Mouse (Mus musculus) heart, adult 11 months (tissue): ENCODE data around the gene Ssna1.
"Not testable (repeated sequence)": the region's sequence is repeated elsewhere in the genome, so short reads cannot be mapped to it uniquely, and the experiment has no call there.

Experiments used
- DNase-seq: peaks from one replicate; pipeline ENCODE4 v3.0.0; 2022

Ssna1 gene

DNA sequence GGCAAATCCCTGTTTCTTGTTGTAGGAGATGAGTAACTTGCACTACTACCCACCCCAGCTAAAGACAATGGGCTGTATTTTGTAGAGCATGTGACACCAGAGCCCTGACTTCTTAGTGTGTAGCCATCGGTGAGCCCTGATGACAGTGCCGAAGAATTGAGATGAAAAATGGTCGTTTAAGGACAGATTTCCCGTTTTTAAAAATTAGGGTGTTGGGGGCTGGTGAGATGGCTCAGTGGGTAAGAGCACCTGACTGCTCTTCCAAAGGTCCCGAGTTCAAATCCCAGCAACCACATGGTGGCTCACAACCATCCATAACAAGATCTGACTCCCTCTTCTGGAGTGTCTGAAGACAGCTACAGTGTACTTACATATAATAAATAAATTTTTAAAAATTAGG, 15.0 kb downstream of the Ssna1 start:
- not testable (repeated sequence) for DNase-seq

GRCm38 (mm10) chr2:25256443-25257109, 15.7 kb downstream of the Ssna1 start:
- not testable (repeated sequence) for DNase-seq

DNA sequence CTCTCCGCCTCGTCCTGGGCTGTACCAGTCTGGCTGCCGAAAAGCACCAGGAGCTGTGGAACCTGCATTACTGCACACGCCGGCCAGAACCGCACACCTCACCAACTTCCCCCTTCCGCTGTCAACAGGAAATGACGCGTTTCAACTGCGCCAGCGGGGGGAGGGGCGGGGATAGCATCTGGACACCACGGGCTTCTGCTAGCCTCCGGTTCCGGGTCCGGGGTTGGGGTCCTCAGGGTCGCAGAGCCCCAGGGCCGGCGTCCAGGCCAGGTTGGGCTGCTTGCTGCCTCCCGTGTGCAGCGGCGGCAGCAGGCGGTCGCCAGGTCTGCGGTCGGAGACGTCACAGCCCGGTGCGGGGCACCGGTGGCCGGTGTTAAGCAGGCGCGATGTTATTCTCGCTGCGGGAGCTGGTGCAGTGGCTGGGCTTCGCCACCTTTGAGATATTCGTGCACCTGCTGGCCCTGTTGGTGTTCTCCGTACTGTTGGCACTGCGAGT, 16.9 kb downstream of the Ssna1 start, which contains the start of gene Tmem203:
Tmem203 (plus strand) TSS at position 156 of the 496 bp plus-strand sequence.
- DNase-seq = peak; percentile 99

- no peak for DNase-seq
Measured at GRCm38 (mm10) chr2:25252331-25252730, 19.9 kb downstream of the Ssna1 start.

DNA sequence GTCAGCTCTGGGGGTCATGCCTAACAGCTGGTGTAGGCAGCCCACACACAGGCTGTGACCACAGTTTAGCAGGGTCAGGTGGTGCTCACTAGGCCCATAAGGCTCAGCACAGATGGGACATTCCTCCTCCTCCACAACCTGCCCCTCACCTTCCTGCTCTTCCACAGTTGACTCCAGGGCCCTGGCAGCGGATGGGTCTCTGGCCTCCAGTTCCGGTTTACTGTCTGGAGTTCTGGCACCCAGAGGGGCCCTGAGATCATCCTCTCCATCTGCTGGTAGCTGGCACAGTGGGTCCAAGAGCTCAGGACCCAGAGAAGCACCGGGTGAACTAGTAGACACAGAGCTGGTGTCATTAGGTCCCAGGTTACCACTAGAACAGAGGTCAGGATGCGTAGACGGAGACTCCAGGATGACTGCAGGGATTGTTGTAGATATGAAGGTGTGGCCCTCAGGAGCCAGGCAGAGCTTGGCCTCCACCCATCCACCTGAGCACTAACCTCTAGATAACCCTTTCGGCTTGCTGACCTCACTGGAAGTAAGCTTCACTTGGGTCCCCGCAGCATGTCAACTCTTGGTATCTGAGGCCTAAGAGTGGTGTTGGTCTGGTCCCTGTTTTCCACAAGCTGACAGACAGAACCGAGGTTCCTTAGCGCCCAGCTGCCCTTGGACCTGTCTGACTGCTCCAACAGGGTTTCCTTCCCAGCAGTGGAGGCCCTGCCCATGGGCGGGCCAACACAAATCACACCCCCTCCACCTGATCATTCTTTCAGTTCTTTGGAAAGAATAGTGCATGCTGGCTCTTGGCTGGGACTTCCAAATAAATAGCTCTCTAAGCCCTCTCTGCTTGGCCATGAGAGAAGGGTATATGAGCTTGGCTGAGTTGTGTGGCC, 25.8 kb downstream of the Ssna1 start, which contains the start of gene AL732309.1:
AL732309.1 (minus strand) TSS at position 681 of the 890 bp plus-strand sequence.
- DNase-seq = no peak

GRCm38 (mm10) chr2:25244144-25244543, 28.1 kb downstream of the Ssna1 start:
- DNase-seq = no peak

GRCm38 (mm10) chr2:25243342-25243741, 28.9 kb downstream of the Ssna1 start:
- DNase-seq = no peak

DNA sequence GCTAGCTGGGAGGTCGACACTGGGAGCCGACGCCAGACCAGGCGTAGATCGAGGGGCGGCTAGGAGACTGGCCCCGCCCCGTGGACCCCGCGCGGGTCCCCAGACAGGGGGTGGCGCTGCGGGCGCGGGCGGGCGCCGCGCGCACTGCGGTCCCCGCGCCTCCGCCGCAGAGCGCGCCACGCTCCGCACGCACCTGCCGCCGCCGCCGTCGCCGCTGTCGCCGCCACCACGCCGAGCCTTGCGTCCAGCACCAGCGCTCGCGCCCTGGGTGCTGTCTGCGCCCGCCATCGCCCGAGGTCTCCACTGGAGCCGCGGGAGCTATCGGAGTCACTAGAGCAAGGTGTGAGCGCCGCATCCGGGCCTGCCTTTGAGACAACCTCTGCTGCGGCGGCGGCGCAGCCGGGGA, 30.1 kb downstream of the Ssna1 start, which contains the start of the genes Rnf208 and Cysrt1:
Rnf208 (plus strand) TSS at position 155 of the 406 bp plus-strand sequence.
Cysrt1 (minus strand) TSS at position 352 of the 406 bp plus-strand sequence.
- no peak for DNase-seq

GRCm38 (mm10) chr2:25241438-25241775, 30.8 kb downstream of the Ssna1 start:
- no peak for DNase-seq

DNA sequence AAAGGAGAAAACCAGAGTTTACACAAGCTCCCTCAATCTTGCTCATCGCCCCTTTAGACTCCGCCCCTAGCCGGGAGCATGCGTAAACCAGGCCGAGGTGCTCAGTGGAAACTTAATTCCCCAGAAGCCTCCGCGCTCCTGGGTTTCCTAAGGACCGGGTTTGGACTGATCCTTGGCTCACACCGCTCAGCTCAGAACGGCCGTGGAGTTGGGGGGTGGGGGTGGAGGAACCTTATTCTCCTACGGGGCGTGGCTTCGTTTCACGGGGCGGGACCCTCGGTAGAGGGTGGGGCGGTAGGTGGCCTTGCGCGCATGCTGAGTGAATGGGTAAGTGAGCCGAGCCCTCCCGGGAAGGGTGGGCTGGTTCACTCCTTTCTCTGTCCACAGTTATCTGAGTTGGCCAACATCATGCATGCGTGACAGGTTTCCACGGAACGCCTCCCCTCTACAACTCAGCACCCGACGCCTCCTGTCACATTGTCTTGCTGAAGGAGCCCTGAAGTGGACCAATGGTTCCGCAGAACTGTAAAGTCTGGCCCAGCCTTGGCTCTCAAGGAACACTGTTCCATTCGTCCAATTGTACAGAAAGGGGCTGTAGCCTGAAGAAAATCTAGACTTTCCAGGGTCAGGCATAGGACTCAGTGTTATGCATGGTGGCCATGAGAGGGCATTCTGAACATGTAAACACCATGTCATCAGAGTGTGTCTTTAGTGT, 31.4 kb downstream of the Ssna1 start:
- peak; percentile 98 for DNase-seq

DNA sequence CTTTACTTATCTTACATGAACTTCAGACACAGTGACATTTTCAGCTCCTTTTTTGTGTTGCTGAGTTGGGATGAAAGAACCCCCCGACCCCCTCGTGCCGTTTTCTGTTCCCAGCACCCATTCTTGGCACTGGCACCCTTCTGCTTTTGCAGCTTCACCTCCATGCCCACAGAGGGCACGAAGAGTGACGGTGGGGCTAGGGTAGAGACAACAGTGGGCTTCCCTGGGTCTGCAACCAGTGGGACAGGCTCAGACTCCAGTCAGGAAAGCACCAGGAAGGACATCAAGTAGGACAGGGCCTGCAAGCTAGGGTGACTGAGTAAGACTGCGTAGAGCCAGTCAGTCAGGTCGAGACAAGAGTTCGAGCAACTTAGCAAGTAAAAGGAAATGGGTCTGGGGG, 31.9 kb downstream of the Ssna1 start:
- DNase-seq = no peak

DNA sequence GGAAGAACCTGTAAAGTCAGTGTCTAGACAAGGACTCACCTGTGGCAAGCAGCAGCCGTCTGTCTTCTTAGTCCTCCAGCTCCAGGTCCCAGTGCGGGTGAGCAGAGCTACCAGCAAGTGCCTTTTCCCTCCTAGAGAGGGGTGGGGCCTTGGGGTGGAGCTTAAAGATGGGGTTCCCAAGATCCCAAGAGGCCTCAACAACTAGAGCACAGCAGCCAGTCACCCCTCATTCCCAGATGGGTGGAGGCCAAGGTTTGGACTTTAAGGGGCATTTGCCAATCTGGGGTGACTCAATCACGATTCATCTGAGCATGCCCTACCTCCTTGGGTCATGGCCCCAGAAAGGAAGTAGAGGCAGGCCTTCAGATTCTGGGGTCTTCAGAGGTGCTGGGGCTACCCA, 32.5 kb downstream of the Ssna1 start:
- DNase-seq = no peak

GRCm38 (mm10) chr2:25238106-25238505, 34.1 kb downstream of the Ssna1 start:
- no peak for DNase-seq

- DNase-seq = no peak
Measured at GRCm38 (mm10) chr2:25237522-25237921, 34.7 kb downstream of the Ssna1 start.

DNA sequence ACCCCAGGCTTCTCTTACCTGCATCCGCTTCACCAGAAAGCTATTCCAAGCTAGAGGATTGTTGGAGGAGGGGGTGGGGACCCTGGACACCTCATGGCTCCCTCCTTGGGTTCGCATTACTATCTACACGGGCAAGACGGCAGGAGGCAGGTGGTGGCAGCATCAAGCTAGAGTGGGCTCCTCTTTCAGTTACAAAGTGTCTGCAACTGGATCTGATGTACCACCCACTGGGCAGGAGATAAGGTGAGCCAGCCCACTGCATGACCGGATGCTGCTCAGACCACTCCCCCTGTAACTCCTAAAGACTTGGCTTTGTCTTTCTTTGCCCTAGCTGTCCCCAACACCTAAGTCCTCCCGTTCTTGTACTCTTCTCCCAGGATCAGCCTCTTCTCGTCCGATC, 35.6 kb downstream of the Ssna1 start, which contains the start of gene Rnf224:
Rnf224 (minus strand) TSS at position 174 of the 400 bp plus-strand sequence.
- DNase-seq = no peak

- DNase-seq = no peak
Measured at GRCm38 (mm10) chr2:25234551-25235220, 37.6 kb downstream of the Ssna1 start.

- DNase-seq = no peak
Measured at GRCm38 (mm10) chr2:25234050-25234449, 38.2 kb downstream of the Ssna1 start, which contains the start of gene Slc34a3. Gene Slc34a3, minus strand, starts transcription at chr2:25234364.

GRCm38 (mm10) chr2:25233421-25233820, 38.8 kb downstream of the Ssna1 start:
- DNase-seq = no peak

- peak; percentile 88 for DNase-seq
Measured at GRCm38 (mm10) chr2:25231038-25231437, 41.2 kb downstream of the Ssna1 start.

- peak; percentile 91 for DNase-seq
Measured at GRCm38 (mm10) chr2:25230581-25230980, 41.7 kb downstream of the Ssna1 start.

GRCm38 (mm10) chr2:25229582-25229981, 42.7 kb downstream of the Ssna1 start:
- peak; percentile 92 for DNase-seq

DNA sequence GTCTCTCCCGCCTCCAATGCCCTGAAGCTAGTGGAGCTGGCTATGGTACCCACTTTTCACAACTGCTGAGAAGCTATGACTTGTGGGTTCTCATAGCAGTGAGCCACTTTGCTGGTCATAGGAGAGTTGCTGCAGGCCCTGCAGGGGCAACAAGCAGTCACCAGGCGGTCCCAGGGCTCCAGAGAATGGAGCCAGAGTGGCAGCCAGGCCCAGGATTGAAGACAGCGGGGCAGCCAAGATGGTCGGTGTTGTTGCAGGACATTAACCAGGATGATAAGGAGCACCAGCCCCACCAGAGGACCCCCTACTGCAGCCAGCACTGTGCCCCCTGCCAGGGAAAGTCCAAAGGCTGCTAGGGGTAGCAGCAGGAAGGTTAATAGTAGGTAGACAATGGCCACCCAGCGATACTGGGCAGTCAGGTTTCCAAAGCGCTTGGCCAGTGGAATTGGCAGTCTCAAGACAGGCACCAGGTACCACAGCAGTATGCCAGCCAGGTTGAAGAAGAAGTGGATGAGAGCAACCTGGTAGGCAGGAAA, 43.2 kb downstream of the Ssna1 start:
- peak; percentile 95 for DNase-seq
